Mouse (Mus musculus) thymus, adult 2 months (tissue): ENCODE results near the gene Emilin2.

Experiments used
- CTCF ChIP-seq: fragments of 200-500 bp; IDR thresholded peaks from 2 replicates; pipeline ENCODE4 v1.5.1; 2012; ENCODE audit warnings: mild to moderate bottlenecking, control low read depth, low read length, moderate library complexity, borderline replicate concordance; ENCODE audit not compliant: control insufficient read depth, poor library complexity, insufficient read depth; ENCODE audit errors: extremely low read depth
- POLR2A ChIP-seq: fragments of 200-500 bp; IDR thresholded peaks from 2 replicates; pipeline ENCODE4 v1.6.1; 2012; ENCODE audit warnings: mild to moderate bottlenecking, low read length, control low read depth, moderate library complexity; ENCODE audit not compliant: control insufficient read depth, poor library complexity, insufficient read depth; ENCODE audit errors: extremely low read depth

DNA sequence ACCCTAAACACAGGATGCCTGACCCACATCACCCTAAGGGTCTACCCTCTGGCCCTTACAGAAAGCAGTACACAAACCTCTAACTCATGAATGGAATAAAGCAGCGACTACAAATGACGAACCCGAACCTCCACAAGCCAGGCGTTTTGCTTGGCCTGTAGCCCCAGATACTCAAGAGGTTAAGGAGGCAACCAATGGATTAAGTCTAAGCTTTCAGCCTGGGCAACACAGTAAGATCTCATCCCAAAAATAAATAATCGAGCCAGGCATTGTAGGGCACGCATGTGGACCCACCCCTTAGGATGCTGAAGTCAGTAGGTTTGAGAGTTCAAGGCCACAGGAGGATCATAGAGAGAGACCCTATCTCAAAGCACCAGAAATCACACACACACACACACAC lies 5.7 kb downstream of the Emilin2 start:
- no peak for TF ChIP-seq CTCF
- TF ChIP-seq POLR2A: no peak
